Mouse (Mus musculus) stomach, embryonic 16.5 days (tissue): ENCODE measurements at regions not wholly inside any gene's neighbourhood (a gene's known extent, or its start where the extent isn't known, plus 50 kb on each side); places are given as distances from the start of the nearest gene placed in this dataset.
"Not testable (repeated sequence)": the region's sequence is repeated elsewhere in the genome, so short reads cannot be mapped to it uniquely, and the experiment has no call there.

Experiments used
- ATAC-seq: fragments of 200-750 bp; cut with Nextera tagmentation; 2 replicates; pipeline ENCODE4 v1.8.0; 2017; ENCODE audit warnings: moderate number of reproducible peaks, moderate TSS enrichment; ENCODE audit not compliant: insufficient read depth, low FRiP score
- H3K27ac ChIP-seq: fragments of 300-500 bp; sonication (generic); 2 replicates; pipeline ENCODE4 v1.5.1; 2014; ENCODE audit warnings: low read length
- H3K27me3 ChIP-seq: fragments of 300-500 bp; sonication (generic); 2 replicates; pipeline ENCODE4 v1.6.1; 2014; ENCODE audit warnings: low read length, control low read depth, mixed read lengths; ENCODE audit not compliant: control insufficient read depth, insufficient read depth
- H3K36me3 ChIP-seq: fragments of 300-500 bp; sonication (generic); 2 replicates; pipeline ENCODE4 v1.6.1; 2014; ENCODE audit warnings: low read length; ENCODE audit not compliant: control insufficient read depth, insufficient read depth
- H3K4me1 ChIP-seq: fragments of 300-500 bp; sonication (generic); 2 replicates; pipeline ENCODE4 v1.6.1; 2014; ENCODE audit warnings: low read length, control low read depth, mixed read lengths; ENCODE audit not compliant: control insufficient read depth, insufficient read depth
- H3K4me2 ChIP-seq: fragments of 300-500 bp; sonication (generic); 2 replicates; pipeline ENCODE4 v1.6.1; 2014; ENCODE audit warnings: low read depth, low read length, mixed read lengths
- H3K4me3 ChIP-seq: fragments of 300-500 bp; sonication (generic); replicated peaks from 2 replicates; pipeline ENCODE4 v1.5.1; 2014; ENCODE audit warnings: mild to moderate bottlenecking, low read length
- H3K9ac ChIP-seq: fragments of 300-500 bp; sonication (generic); 2 replicates; pipeline ENCODE4 v1.6.1; 2014; ENCODE audit warnings: low read length
- H3K9me3 ChIP-seq: fragments of 300-500 bp; sonication (generic); replicated peaks from 2 replicates; pipeline ENCODE4 v1.6.1; 2016; ENCODE audit warnings: low read length, control low read depth; ENCODE audit not compliant: control insufficient read depth
- WGBS: fragments of 180-500 bp; shearing (Covaris S2); extraction: QIAGEN DNeasy Blood & Tissue Kit; methylation state at CpG from one replicate; pipeline ENCODE4 v1.1.7; 2014; 5-methylcytosine and 5-hydroxymethylcytosine counted together

GRCm38 (mm10) chr3:39809586-39809985 lies 721.5 kb upstream of the Intu start:
- Histone ChIP-seq H3K4me1 (no peaks in the 10 kb centered on the region), H3K4me2 (no peak overlapping the region), H3K4me3 (no peak overlapping the region), H3K27ac (no peak overlapping the region), H3K36me3 (no peaks in the 10 kb centered on the region), H3K9ac (no peak overlapping the region), H3K9me3 (no peaks in the 10 kb centered on the region), H3K27me3 (no peaks in the 10 kb centered on the region)
- no peak for ATAC-seq
- WGBS, result 66% methylated on average over 1 of the region's 1 CpGs

- no peak for ATAC-seq
- H3K27me3 ChIP-seq, result no peaks in the 10 kb centered on the region
- no peak overlapping the region for H3K27ac ChIP-seq
- H3K4me2 ChIP-seq, result no peak overlapping the region
- no peaks in the 10 kb centered on the region for H3K4me1 ChIP-seq
- no peaks in the 10 kb centered on the region for H3K9me3 ChIP-seq
- whole genome bisulfite sequencing, result 11% methylated on average over 6 of the region's 6 CpGs
- H3K36me3 ChIP-seq, result no peaks in the 10 kb centered on the region
- no peak overlapping the region for H3K9ac ChIP-seq
- H3K4me3 ChIP-seq, result no peak overlapping the region
Observed at GRCm38 (mm10) chr3:39814814-39815213, 716.3 kb upstream of the Intu start.

- 81% methylated on average over 8 of the region's 8 CpGs for WGBS
- Histone ChIP-seq H3K9ac (no peak overlapping the region), H3K36me3 (no peaks in the 10 kb centered on the region), H3K9me3 (no peaks in the 10 kb centered on the region), H3K27me3 (no peaks in the 10 kb centered on the region), H3K27ac (no peak overlapping the region), H3K4me2 (no peak overlapping the region), H3K4me3 (no peak overlapping the region), H3K4me1 (no peaks in the 10 kb centered on the region)
- ATAC-seq, result no peak
Observed at GRCm38 (mm10) chr3:39830488-39831056, 700.5 kb upstream of the Intu start.

- no peaks in the 10 kb centered on the region for H3K36me3 ChIP-seq
- no peaks in the 10 kb centered on the region for H3K27me3 ChIP-seq
- H3K4me2 ChIP-seq, result no peak overlapping the region
- no peak overlapping the region for H3K4me3 ChIP-seq
- H3K27ac ChIP-seq, result no peak overlapping the region
- ATAC-seq, result no peak
- no peaks in the 10 kb centered on the region for H3K4me1 ChIP-seq
- H3K9me3 ChIP-seq, result no peaks in the 10 kb centered on the region
- H3K9ac ChIP-seq, result no peak overlapping the region
- 59% methylated on average over 6 of the region's 6 CpGs for WGBS
Observed at GRCm38 (mm10) chr3:39838377-39839145, 692.5 kb upstream of the Intu start.

GRCm38 (mm10) chr3:39840946-39841345 lies 690.1 kb upstream of the Intu start:
- no peak for ATAC-seq
- Histone ChIP-seq H3K36me3 (no peaks in the 10 kb centered on the region), H3K4me3 (no peak overlapping the region), H3K4me1 (no peaks in the 10 kb centered on the region), H3K9ac (no peak overlapping the region), H3K4me2 (no peak overlapping the region), H3K27ac (no peak overlapping the region), H3K9me3 (no peaks in the 10 kb centered on the region), H3K27me3 (no peaks in the 10 kb centered on the region)
- 72% methylated on average over 5 of the region's 5 CpGs for WGBS

GRCm38 (mm10) chr3:39845123-39845522 lies 686.0 kb upstream of the Intu start:
- no peak overlapping the region for H3K9ac ChIP-seq
- H3K36me3 ChIP-seq, result no peaks in the 10 kb centered on the region
- no peak for ATAC-seq
- H3K4me2 ChIP-seq, result no peak overlapping the region
- no peaks in the 10 kb centered on the region for H3K4me1 ChIP-seq
- no peaks in the 10 kb centered on the region for H3K9me3 ChIP-seq
- H3K27ac ChIP-seq, result no peak overlapping the region
- no peak overlapping the region for H3K4me3 ChIP-seq
- no peaks in the 10 kb centered on the region for H3K27me3 ChIP-seq
- WGBS, result 81% methylated on average over 2 of the region's 2 CpGs

GRCm38 (mm10) chr3:39848829-39849228 lies 682.3 kb upstream of the Intu start:
- H3K4me2 ChIP-seq, result no peak overlapping the region
- no peak overlapping the region for H3K27ac ChIP-seq
- H3K27me3 ChIP-seq, result no peaks in the 10 kb centered on the region
- no peaks in the 10 kb centered on the region for H3K36me3 ChIP-seq
- ATAC-seq, result no peak
- 78% methylated on average over 6 of the region's 6 CpGs for WGBS
- no peaks in the 10 kb centered on the region for H3K9me3 ChIP-seq
- no peak overlapping the region for H3K9ac ChIP-seq
- H3K4me1 ChIP-seq, result no peaks in the 10 kb centered on the region
- H3K4me3 ChIP-seq, result no peak overlapping the region

GRCm38 (mm10) chr3:39857214-39857839 lies 673.8 kb upstream of the Intu start:
- 82% methylated on average over 8 of the region's 9 CpGs for WGBS
- no peaks in the 10 kb centered on the region for H3K9me3 ChIP-seq

GRCm38 (mm10) chr3:39876046-39876445 lies 655.0 kb upstream of the Intu start:
- not testable (repeated sequence) for H3K9ac ChIP-seq, H3K36me3 ChIP-seq, H3K4me2 ChIP-seq, H3K27me3 ChIP-seq, H3K4me1 ChIP-seq, ATAC-seq, H3K9me3 ChIP-seq, H3K27ac ChIP-seq, H3K4me3 ChIP-seq
- WGBS, result 62% methylated on average over 1 of the region's 1 CpGs

More at GRCm38 (mm10) chr3:39857214-39857839, 673.8 kb upstream of the Intu start:
- Histone ChIP-seq H3K36me3 (no peaks in the 10 kb centered on the region), H3K27me3 (no peaks in the 10 kb centered on the region), H3K4me3 (no peak overlapping the region), H3K4me1 (no peaks in the 10 kb centered on the region), H3K9ac (no peak overlapping the region), H3K4me2 (no peak overlapping the region), H3K27ac (no peak overlapping the region)
- no peak for ATAC-seq
